Mouse (Mus musculus): Measurements from ENCODE around the gene L1td1. TPM values are rescaled to one million over a fixed set of nuclear protein-coding genes. Genes with fewer than 3 reads are reported as not detected.
A peak's percentile ranks its signal among the peaks of the same experiment; 100 is the strongest.

L1td1 gene
- 0.64 and 0.79 TPM in 2 replicates for polyA plus RNA-seq (2014; fragmentation: Nextera tagmentation; extraction: Ambion mirVana)

DNA sequence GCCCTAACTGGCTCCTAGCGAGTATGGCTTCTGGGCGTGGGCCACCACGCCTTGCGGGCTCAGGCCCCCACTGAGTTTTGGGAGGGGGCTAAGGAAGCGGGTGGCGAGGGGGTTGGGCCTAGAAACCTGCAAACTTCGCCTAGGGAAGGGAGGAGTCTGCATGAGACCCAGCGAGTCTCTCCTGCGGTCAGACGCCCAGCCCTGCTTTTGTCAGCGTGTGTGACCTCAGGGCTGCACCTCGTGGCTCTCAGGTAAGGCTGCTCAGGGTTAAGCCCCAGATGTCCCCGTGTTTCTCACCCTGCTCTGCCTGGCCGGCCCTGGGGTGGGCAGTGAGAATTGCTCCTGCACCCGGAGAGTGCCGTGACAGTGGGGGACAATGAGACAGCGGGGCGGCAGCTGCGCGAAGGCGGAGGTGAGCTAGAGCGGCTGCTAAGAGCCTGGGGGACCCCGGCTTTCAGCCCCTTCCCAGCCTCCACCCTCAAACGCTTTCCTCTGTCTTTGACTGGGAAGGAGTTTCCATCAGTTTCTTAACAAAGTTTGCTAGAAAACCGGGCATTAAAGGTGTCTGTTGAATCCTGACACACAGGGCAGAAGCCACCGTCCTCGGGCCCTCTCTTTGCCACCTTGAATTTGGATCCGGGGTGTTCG lies at the start of gene L1td1:
L1td1 (plus strand) TSS at position 145 of the 648 bp plus-strand sequence.
- H3K4me2 ChIP-seq (replicated peaks; ENCODE audit: low read depth, low read length): peak within 1 kb of the TSS; percentile 63
- H3K4me3 ChIP-seq (ENCODE audit: low read length): peak within 1 kb of the TSS; percentile 36
- ATAC-seq (ENCODE audit: low FRiP score, low TSS enrichment): no peak
- WGBS: 6% methylated on average over 29 of the region's 29 CpGs
- H3K9ac ChIP-seq (ENCODE audit: low read depth, low read length): peak within 1 kb of the TSS; percentile 44
- H3K27ac ChIP-seq (ENCODE audit: low read depth, low read length): no peak within 1 kb of the TSS
- peaks cover 21% of the 10 kb centered on the region for H3K27me3 ChIP-seq (ENCODE audit: control insufficient read depth, insufficient read depth, low read length)
- no peaks in the 10 kb centered on the region for H3K9me3 ChIP-seq (ENCODE audit: control insufficient read depth, low read length)
- H3K4me1 ChIP-seq (ENCODE audit: control insufficient read depth, insufficient read depth, low read length): peaks cover 10% of the 10 kb centered on the region; the same call in 1 of the 2 replicates
- no peaks in the 10 kb centered on the region for H3K36me3 ChIP-seq (ENCODE audit: control insufficient read depth, insufficient read depth, low read length)

DNA sequence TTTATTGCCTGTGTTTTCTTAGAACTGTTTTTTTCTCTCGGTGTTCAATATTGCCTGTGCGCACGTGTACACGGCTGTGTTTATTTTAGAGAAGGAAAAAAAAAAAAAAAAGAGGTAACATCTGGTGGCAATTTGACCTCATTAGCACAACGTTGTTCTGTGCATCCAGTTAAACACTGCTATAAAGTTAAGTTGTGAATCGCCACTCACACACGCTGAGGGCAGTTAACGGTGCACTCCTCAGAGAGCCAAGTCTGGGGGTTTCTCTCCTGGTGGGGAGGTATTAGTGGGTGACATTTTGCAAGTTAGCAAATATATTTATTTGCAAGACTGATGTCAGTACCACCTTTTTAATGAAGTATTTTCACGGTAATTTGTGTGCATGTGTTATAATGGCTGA lies 49.0 kb upstream of the L1td1 start:
- WGBS: 25% methylated on average over 9 of the region's 9 CpGs

DNA sequence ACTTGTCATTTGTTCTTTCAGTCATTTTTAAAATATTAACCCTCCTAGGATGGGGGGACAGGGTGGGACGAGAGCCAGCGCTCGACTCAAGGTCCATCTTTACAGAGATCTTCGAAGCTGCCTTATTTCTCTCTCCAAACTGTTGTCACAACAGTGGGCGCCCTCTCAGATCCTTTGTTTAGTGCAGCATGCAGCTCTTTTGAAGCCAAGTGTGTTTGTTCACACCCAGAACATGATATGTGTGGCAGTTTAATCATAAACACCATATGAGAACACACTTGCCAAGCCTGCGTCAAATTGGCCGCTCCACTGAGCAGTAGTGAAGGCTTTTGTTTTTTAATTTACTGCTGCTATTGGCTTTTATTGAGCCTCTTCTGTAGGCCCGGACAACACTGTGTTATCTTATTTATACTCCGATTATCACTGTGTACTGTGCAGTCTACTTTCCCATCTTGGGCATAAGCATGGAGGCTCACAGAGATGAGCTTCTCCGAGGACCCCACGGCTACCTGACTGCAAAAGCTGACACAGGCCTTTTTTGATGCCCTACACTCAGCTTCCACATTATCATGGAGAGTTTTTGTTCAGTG lies 39.8 kb upstream of the L1td1 start:
- Histone ChIP-seq H3K36me3 (ENCODE audit: control insufficient read depth, insufficient read depth, low read length) (no peaks in the 10 kb centered on the region; the same call in 1 of the 2 replicates), H3K9ac (ENCODE audit: low read depth, low read length) (no peak overlapping the region), H3K27ac (ENCODE audit: low read depth, low read length) (no peak overlapping the region), H3K4me3 (ENCODE audit: low read length) (no peak overlapping the region), H3K9me3 (ENCODE audit: control insufficient read depth, low read length) (no peaks in the 10 kb centered on the region; the same call in 1 of the 2 replicates), H3K4me2 (replicated peaks; ENCODE audit: low read depth, low read length) (no peak overlapping the region), H3K27me3 (ENCODE audit: control insufficient read depth, insufficient read depth, low read length) (no peaks in the 10 kb centered on the region), H3K4me1 (ENCODE audit: control insufficient read depth, insufficient read depth, low read length) (no peaks in the 10 kb centered on the region)
- 82% methylated on average over 11 of the region's 11 CpGs for WGBS
- ATAC-seq (ENCODE audit: low FRiP score, low TSS enrichment): no peak

More for the DNA sequence above, 49.0 kb upstream of the L1td1 start:
- Histone ChIP-seq H3K9me3 (ENCODE audit: control insufficient read depth, low read length) (no peaks in the 10 kb centered on the region), H3K36me3 (ENCODE audit: control insufficient read depth, insufficient read depth, low read length) (no peaks in the 10 kb centered on the region), H3K27me3 (ENCODE audit: control insufficient read depth, insufficient read depth, low read length) (no peaks in the 10 kb centered on the region), H3K4me1 (ENCODE audit: control insufficient read depth, insufficient read depth, low read length) (no peaks in the 10 kb centered on the region), H3K4me2 (replicated peaks; ENCODE audit: low read depth, low read length) (no peak overlapping the region), H3K27ac (ENCODE audit: low read depth, low read length) (no peak overlapping the region), H3K4me3 (ENCODE audit: low read length) (no peak overlapping the region), H3K9ac (ENCODE audit: low read depth, low read length) (no peak overlapping the region)
- no peak for ATAC-seq (ENCODE audit: low FRiP score, low TSS enrichment)

DNA sequence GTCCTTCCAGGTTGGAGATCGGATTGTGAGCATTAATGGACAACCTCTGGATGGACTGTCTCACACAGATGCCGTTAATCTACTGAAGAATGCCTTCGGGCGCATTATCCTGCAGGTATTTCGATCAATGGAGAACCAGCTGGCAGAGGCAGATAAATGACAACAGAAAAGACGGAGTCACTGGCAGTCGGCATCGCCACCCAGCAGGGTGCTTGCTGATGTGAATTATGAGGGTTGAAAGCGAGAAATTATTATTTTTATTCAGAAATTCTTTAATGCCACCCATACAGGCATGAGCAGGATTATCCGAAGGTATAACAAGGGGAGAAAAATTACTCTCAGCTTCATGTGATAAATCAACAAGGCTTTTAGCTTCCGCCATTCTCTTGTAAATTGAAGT lies 38.4 kb upstream of the L1td1 start:
- Histone ChIP-seq H3K36me3 (ENCODE audit: control insufficient read depth, insufficient read depth, low read length) (no peaks in the 10 kb centered on the region; the same call in 1 of the 2 replicates), H3K4me1 (ENCODE audit: control insufficient read depth, insufficient read depth, low read length) (no peaks in the 10 kb centered on the region), H3K27ac (ENCODE audit: low read depth, low read length) (no peak overlapping the region), H3K27me3 (ENCODE audit: control insufficient read depth, insufficient read depth, low read length) (no peaks in the 10 kb centered on the region), H3K9ac (ENCODE audit: low read depth, low read length) (no peak overlapping the region), H3K9me3 (ENCODE audit: control insufficient read depth, low read length) (no peaks in the 10 kb centered on the region; the same call in 1 of the 2 replicates), H3K4me2 (replicated peaks; ENCODE audit: low read depth, low read length) (no peak overlapping the region), H3K4me3 (ENCODE audit: low read length) (no peak overlapping the region)
- ATAC-seq (ENCODE audit: low FRiP score, low TSS enrichment): no peak
- WGBS: 92% methylated on average over 11 of the region's 11 CpGs

DNA sequence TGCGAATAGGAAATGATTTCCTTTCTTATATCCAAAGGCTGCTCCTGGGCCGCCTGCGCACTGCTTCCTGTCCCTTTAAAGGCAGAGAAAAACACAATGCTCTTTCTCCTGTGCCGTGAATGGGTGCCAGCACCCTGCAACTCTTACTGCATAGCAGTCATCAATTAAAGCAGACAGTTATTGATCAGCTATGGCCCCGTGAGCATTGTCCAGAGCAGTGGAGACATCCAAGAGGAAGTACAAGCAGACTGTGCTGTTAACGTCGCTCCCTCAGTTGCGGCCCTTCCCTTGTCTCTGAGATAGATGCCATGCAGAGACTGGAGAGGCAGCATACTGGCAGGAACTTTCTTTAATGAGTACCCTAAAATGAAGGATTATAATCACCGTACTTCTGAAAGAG lies 38.0 kb upstream of the L1td1 start:
- no peak overlapping the region for H3K9ac ChIP-seq (ENCODE audit: low read depth, low read length)
- H3K9me3 ChIP-seq (ENCODE audit: control insufficient read depth, low read length): no peaks in the 10 kb centered on the region; the same call in 1 of the 2 replicates
- H3K36me3 ChIP-seq (ENCODE audit: control insufficient read depth, insufficient read depth, low read length): no peaks in the 10 kb centered on the region; the same call in 1 of the 2 replicates
- H3K4me2 ChIP-seq (replicated peaks; ENCODE audit: low read depth, low read length): no peak overlapping the region
- H3K27ac ChIP-seq (ENCODE audit: low read depth, low read length): no peak overlapping the region
- no peaks in the 10 kb centered on the region for H3K27me3 ChIP-seq (ENCODE audit: control insufficient read depth, insufficient read depth, low read length)
- 90% methylated on average over 9 of the region's 9 CpGs for WGBS
- no peak overlapping the region for H3K4me3 ChIP-seq (ENCODE audit: low read length)
- ATAC-seq (ENCODE audit: low FRiP score, low TSS enrichment): no peak
- 0 out of 2 replicates have a peak, but pooled peaks cover 2% of the 10 kb centered on the region for H3K4me1 ChIP-seq (ENCODE audit: control insufficient read depth, insufficient read depth, low read length)

DNA sequence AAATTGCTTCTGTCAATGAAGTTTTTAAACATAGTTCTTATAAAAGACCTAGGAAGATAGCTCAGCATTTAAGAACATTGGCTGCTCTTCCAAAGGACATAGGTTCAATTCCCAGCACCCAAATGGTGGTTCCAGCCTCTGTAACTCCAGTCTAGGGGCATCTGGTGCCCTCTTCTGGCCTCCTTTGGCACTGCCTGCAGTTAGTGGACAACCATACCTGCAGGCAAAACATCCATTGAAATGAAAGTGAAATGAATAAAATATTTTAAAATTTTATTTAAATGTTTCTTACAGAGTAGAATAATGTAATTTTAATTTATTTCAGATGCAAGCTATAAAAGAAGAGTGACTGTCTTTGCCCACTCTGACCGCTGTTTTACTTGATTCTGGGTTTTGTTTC lies 36.5 kb upstream of the L1td1 start:
- Histone ChIP-seq H3K4me3 (ENCODE audit: low read length) (no peak overlapping the region), H3K27me3 (ENCODE audit: control insufficient read depth, insufficient read depth, low read length) (no peaks in the 10 kb centered on the region)
- WGBS: 97% methylated on average over 1 of the region's 1 CpGs

DNA sequence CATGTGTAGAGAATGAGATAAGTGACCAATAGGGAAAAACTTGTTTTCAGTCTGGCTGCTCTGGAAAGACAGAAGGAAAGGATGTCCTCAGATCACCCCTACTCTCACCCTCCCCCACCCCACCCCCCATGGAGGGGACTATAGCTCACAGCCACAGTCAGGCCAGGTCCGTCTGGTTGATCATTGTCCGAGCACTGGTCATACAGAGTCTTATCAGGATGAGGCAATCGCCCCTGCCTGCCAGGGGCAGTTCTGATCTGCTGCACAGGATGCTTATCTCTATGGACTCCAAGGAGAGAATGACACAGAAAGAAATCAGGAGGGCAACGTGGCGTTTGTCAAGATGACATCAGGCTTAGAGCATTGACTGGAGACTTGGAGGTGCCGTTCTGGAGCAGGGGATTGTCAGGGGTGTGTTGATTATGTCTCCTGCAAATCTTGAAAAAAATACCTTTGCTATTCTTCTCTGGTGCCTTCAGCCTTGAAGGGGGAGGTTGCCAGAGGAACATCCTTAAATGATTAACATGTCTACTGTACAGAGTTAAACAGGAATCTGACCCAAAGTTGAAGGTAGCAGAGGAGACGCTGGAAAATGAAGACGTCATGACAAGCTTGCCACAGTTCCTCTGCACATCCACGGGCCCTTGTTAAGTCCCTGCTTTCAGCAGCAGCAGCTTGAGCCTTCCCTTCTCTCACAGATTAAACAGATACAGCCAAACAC lies 32.9 kb upstream of the L1td1 start:
- no peak overlapping the region for H3K4me3 ChIP-seq (ENCODE audit: low read length)
- H3K4me2 ChIP-seq (replicated peaks; ENCODE audit: low read depth, low read length): no peak overlapping the region
- no peak overlapping the region for H3K27ac ChIP-seq (ENCODE audit: low read depth, low read length)
- peak; percentile 50; the same call in 1 of the 2 replicates for ATAC-seq (ENCODE audit: low FRiP score, low TSS enrichment)
- H3K9me3 ChIP-seq (ENCODE audit: control insufficient read depth, low read length): no peaks in the 10 kb centered on the region; the same call in 1 of the 2 replicates
- no peak overlapping the region for H3K9ac ChIP-seq (ENCODE audit: low read depth, low read length)
- H3K36me3 ChIP-seq (ENCODE audit: control insufficient read depth, insufficient read depth, low read length): no peaks in the 10 kb centered on the region
- H3K4me1 ChIP-seq (ENCODE audit: control insufficient read depth, insufficient read depth, low read length): peaks cover 8% of the 10 kb centered on the region
- no peaks in the 10 kb centered on the region for H3K27me3 ChIP-seq (ENCODE audit: control insufficient read depth, insufficient read depth, low read length)
- WGBS: 62% methylated on average over 9 of the region's 9 CpGs

More for the DNA sequence above, 36.5 kb upstream of the L1td1 start:
- H3K36me3 ChIP-seq (ENCODE audit: control insufficient read depth, insufficient read depth, low read length): no peaks in the 10 kb centered on the region; the same call in 1 of the 2 replicates
- no peak overlapping the region for H3K9ac ChIP-seq (ENCODE audit: low read depth, low read length)
- ATAC-seq (ENCODE audit: low FRiP score, low TSS enrichment): no peak
- H3K4me1 ChIP-seq (ENCODE audit: control insufficient read depth, insufficient read depth, low read length): peaks cover 8% of the 10 kb centered on the region
- no peak overlapping the region for H3K27ac ChIP-seq (ENCODE audit: low read depth, low read length)
- H3K9me3 ChIP-seq (ENCODE audit: control insufficient read depth, low read length): no peaks in the 10 kb centered on the region; the same call in 1 of the 2 replicates
- no peak overlapping the region for H3K4me2 ChIP-seq (replicated peaks; ENCODE audit: low read depth, low read length)

DNA sequence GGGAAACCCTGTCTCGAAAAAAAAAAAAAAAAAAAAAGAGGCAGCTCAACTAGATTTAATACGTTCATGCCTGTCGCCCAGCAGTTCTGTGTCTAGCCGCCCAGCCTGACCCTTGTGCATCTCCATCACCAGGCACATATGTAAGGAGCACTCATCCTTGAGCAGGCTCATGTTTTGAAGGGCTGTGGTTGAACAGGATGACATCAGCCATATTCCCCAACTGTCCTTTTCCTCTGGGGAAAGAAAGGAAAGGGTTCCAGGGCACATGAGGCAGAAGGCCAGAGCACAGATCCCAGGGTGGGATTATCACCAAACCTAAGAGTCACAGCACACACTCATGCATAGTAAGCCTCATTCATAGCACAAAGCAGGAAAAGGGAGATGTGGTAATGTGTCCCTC lies 28.6 kb upstream of the L1td1 start:
- 56% methylated on average over 4 of the region's 4 CpGs for WGBS
- Histone ChIP-seq H3K9ac (ENCODE audit: low read depth, low read length) (no peak overlapping the region), H3K4me2 (replicated peaks; ENCODE audit: low read depth, low read length) (no peak overlapping the region), H3K36me3 (ENCODE audit: control insufficient read depth, insufficient read depth, low read length) (no peaks in the 10 kb centered on the region), H3K4me1 (ENCODE audit: control insufficient read depth, insufficient read depth, low read length) (peaks cover 10% of the 10 kb centered on the region), H3K27me3 (ENCODE audit: control insufficient read depth, insufficient read depth, low read length) (no peaks in the 10 kb centered on the region), H3K9me3 (ENCODE audit: control insufficient read depth, low read length) (no peaks in the 10 kb centered on the region), H3K4me3 (ENCODE audit: low read length) (no peak overlapping the region), H3K27ac (ENCODE audit: low read depth, low read length) (no peak overlapping the region)
- ATAC-seq (ENCODE audit: low FRiP score, low TSS enrichment): no peak

DNA sequence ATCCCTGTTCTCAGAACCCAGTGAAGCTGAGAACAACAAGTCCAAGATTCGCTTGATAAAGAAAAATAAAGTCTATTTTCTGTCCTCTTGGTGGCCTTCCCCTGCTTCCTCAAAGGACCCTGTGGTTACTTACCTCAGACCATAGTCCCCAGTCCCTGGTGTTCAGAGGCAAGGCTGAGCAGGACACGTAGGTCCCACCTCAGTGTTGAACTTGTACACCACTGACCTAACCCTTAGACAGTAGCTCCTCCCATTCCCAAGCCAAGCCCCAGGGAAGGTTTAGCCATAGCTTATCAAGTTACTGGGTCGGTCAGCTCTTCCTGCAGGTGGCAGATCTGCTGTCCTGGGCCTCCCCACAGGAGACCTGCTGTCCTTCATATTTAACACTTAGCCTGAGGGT lies 27.6 kb upstream of the L1td1 start:
- Histone ChIP-seq H3K9ac (ENCODE audit: low read depth, low read length) (no peak overlapping the region), H3K4me2 (replicated peaks; ENCODE audit: low read depth, low read length) (no peak overlapping the region), H3K4me3 (ENCODE audit: low read length) (no peak overlapping the region), H3K4me1 (ENCODE audit: control insufficient read depth, insufficient read depth, low read length) (peaks cover 6% of the 10 kb centered on the region), H3K36me3 (ENCODE audit: control insufficient read depth, insufficient read depth, low read length) (no peaks in the 10 kb centered on the region), H3K27ac (ENCODE audit: low read depth, low read length) (no peak overlapping the region), H3K9me3 (ENCODE audit: control insufficient read depth, low read length) (no peaks in the 10 kb centered on the region), H3K27me3 (ENCODE audit: control insufficient read depth, insufficient read depth, low read length) (no peaks in the 10 kb centered on the region)
- 39% methylated on average over 3 of the region's 3 CpGs for WGBS
- ATAC-seq (ENCODE audit: low FRiP score, low TSS enrichment): peak; percentile 47
